Mouse (Mus musculus): ENCODE measurements around the gene Csk.

DNA sequence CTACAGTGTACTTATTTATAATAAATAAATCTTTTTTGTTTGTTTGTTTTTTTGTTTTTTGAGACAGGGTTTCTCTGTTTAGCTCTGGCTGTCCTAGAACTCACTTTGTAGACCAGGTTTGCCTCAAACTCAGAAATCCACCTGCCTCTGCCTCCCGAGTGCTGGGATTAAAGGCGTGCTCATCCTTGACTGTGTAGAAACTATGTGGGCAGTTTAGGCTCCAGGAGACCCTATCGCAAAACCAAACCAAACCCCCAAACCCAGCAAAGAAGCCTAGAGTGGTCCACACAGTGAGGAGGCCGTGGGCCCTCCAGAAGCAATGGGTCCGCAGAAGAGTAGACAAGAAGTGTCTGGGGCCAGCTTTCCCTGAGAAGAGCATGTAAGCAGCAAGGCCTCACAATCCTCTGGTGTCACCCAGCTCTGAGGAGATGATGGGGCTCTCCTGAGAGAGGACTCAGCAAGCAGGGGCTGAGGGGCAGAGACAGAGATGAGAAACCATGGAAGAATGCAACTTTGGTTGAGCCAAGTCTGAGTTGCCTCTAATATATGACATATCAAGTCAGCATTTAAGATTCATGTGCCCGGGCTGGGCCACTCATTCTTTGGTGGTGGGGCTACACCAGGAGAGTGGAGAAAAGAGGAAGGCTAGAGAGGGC, 3.2 kb downstream of the Csk start:
- TF ChIP-seq POLR2A (IDR thresholded peaks at IDR 0.05; ENCODE audit: insufficient read depth, low read depth, low read length), result no peak
- no peak for TF ChIP-seq CTCF (IDR thresholded peaks at IDR 0.05; ENCODE audit: insufficient read depth, low read depth, low read length)
